Mouse (Mus musculus) liver, embryonic 12.5 days (tissue): ENCODE data around the gene Tpm1. TPM values are rescaled to one million over a fixed set of nuclear protein-coding genes. Genes with fewer than 3 reads are reported as not detected.

Source experiments
- ATAC-seq: fragments of 200-750 bp; cut with Nextera tagmentation; 2 replicates; pipeline ENCODE4 v1.8.0; 2017; ENCODE audit warnings: moderate number of reproducible peaks, mild to moderate bottlenecking, moderate library complexity
- H3K27ac ChIP-seq: fragments of 300-500 bp; sonication (generic); 2 replicates; pipeline ENCODE4 v1.5.1; 2016; ENCODE audit warnings: mild to moderate bottlenecking
- H3K27me3 ChIP-seq: fragments of 300-500 bp; sonication (generic); replicated peaks from 2 replicates; pipeline ENCODE4 v1.6.1; 2016; ENCODE audit warnings: mild to moderate bottlenecking, moderate library complexity
- H3K36me3 ChIP-seq: fragments of 300-500 bp; sonication (generic); 2 replicates; pipeline ENCODE4 v1.6.1; 2016; ENCODE audit warnings: mild to moderate bottlenecking, moderate library complexity
- H3K4me1 ChIP-seq: fragments of 300-500 bp; sonication (generic); 2 replicates; pipeline ENCODE4 v1.6.1; 2016
- H3K4me2 ChIP-seq: fragments of 300-500 bp; sonication (generic); 2 replicates; pipeline ENCODE4 v1.6.1; 2016; ENCODE audit warnings: mild to moderate bottlenecking, moderate library complexity
- H3K4me3 ChIP-seq: fragments of 300-500 bp; sonication (generic); 2 replicates; pipeline ENCODE4 v1.5.1; 2016; ENCODE audit warnings: mild to moderate bottlenecking, moderate library complexity
- H3K9ac ChIP-seq: fragments of 300-500 bp; sonication (generic); 2 replicates; pipeline ENCODE4 v1.6.1; 2016; ENCODE audit warnings: mild to moderate bottlenecking, moderate library complexity
- H3K9me3 ChIP-seq: fragments of 300-500 bp; sonication (generic); replicated peaks from 2 replicates; pipeline ENCODE4 v1.6.1; 2016; ENCODE audit warnings: mild to moderate bottlenecking, moderate library complexity
- WGBS: fragments of 180-500 bp; shearing (Covaris S2); methylation state at CpG from one replicate; pipeline ENCODE4 v1.1.7; 2016; ENCODE audit not compliant: insufficient replicate concordance; 5-methylcytosine and 5-hydroxymethylcytosine counted together
- polyA plus RNA-seq: library from polyadenylated mRNA; unstranded; fragments of >200 nt; fragmentation: Nextera tagmentation; extraction: Ambion mirVana; gene quantifications from 2 replicates; pipeline ENCODE4 v1.2.1, GENCODE M21; 2016

Tpm1 gene
- polyA plus RNA-seq, 1 experiment from 2014 or later: 214 TPM

DNA sequence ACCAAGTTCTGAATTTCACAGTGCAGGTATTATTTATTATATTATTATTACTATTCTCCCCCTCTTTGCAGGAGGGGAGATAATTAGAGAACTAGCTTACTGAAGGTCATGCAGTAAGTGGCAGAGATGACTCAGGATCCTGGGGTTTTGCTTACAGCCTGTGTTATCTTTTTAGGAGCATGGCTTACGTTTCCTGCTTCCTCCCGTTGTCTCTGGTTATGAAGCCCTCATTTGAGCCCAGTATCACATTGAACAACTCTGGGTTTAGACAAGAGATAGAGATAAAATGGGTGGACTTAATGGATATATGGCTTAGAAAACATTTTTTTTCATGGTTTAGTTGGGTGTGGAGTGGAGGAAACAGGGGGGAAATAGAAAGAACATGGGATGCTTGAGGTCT, 35.7 kb downstream of the Tpm1 start:
- H3K9ac ChIP-seq: peak overlapping the region; percentile 23
- 7% methylated on average over 2 of the region's 2 CpGs for WGBS
- H3K27ac ChIP-seq: peak overlapping the region; percentile 69
- no peaks in the 10 kb centered on the region for H3K36me3 ChIP-seq
- ATAC-seq: peak; percentile 83
- no peaks in the 10 kb centered on the region for H3K27me3 ChIP-seq
- peak overlapping the region; percentile 37 for H3K4me2 ChIP-seq
- peaks cover 57% of the 10 kb centered on the region for H3K4me1 ChIP-seq
- H3K4me3 ChIP-seq: no peak overlapping the region
- no peaks in the 10 kb centered on the region for H3K9me3 ChIP-seq

DNA sequence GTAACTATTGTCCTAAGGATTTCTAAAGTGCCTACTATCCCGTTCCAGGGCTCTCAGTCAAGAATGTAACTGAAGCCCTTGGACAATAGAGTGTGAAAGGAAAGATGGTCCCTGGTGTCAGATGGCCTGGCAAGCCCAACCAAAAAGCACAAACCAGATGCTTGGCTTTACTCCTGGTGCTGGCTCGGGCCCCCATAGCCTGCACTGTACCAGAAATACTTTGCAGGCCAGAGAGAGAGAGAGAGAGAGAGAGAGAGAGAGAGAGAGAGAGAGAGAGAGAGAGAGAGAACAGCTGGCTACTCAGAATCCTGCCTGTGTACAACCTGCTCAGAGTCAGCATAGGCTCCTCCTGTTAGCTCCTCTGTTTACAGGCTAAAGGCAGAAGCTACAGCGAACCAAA, 36.7 kb downstream of the Tpm1 start:
- Histone ChIP-seq H3K4me1 (peaks cover 57% of the 10 kb centered on the region), H3K27me3 (no peaks in the 10 kb centered on the region; the same call in 1 of the 2 replicates), H3K4me3 (no peak overlapping the region), H3K36me3 (no peaks in the 10 kb centered on the region), H3K27ac (peak overlapping the region; percentile 69), H3K9me3 (no peaks in the 10 kb centered on the region), H3K4me2 (no peak overlapping the region), H3K9ac (0 out of 2 replicates have a peak overlapping the region, but pooled peaks have one; percentile 23)
- 57% methylated on average over 3 of the region's 3 CpGs for WGBS
- ATAC-seq: no peak

DNA sequence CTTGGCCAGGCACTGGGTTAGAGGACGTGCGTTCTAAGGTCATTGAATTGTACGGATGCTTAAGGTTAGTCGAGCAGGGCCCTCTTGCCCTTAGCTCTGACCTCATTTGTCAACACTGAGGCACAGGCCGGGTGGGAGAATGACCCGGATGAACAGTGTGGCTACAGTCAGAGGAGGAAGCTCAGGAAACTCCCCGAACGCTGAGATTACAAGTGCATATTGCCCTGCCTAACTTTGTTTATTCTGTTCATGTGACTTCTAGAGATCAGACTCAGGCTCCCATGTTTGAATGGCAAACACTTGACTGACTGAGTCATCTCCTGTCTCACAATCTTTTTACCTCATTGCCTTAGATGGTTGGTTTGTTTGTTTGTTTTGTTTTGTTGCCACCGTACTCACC, 37.7 kb downstream of the Tpm1 start:
- Histone ChIP-seq H3K4me2 (no peak overlapping the region), H3K36me3 (no peaks in the 10 kb centered on the region), H3K4me3 (no peak overlapping the region), H3K4me1 (peaks cover 53% of the 10 kb centered on the region), H3K9me3 (no peaks in the 10 kb centered on the region), H3K27ac (peak overlapping the region; percentile 69; the same call in 1 of the 2 replicates), H3K27me3 (no peaks in the 10 kb centered on the region; the same call in 1 of the 2 replicates), H3K9ac (no peak overlapping the region)
- 57% methylated on average over 9 of the region's 9 CpGs for WGBS
- ATAC-seq: no peak

DNA sequence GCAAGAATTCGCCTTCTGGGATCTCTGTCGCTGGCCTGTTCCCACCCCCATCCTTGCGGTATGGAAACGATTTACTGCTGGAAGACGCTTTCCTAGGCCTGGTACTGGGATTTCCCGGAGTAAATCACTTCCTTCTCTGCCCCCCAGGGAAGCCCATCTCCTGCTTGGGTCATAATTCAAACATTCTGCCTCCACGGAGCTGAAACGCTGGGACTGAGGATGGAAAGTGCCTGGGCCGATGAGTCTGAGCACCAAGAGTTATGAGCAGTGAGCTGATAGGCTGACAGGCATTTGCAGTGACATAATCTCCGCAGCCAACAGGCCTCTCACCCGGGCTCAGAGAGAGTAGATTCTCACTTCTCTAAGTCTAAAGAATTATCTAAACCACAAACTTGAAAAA, 40.4 kb downstream of the Tpm1 start:
- ATAC-seq: no peak
- H3K9ac ChIP-seq: no peak overlapping the region
- H3K27ac ChIP-seq: no peak overlapping the region
- H3K4me1 ChIP-seq: peaks cover 43% of the 10 kb centered on the region
- no peak overlapping the region for H3K4me2 ChIP-seq
- no peaks in the 10 kb centered on the region; the same call in 1 of the 2 replicates for H3K27me3 ChIP-seq
- WGBS: 50% methylated on average over 11 of the region's 11 CpGs
- no peak overlapping the region for H3K4me3 ChIP-seq
- no peaks in the 10 kb centered on the region for H3K9me3 ChIP-seq
- H3K36me3 ChIP-seq: no peaks in the 10 kb centered on the region

DNA sequence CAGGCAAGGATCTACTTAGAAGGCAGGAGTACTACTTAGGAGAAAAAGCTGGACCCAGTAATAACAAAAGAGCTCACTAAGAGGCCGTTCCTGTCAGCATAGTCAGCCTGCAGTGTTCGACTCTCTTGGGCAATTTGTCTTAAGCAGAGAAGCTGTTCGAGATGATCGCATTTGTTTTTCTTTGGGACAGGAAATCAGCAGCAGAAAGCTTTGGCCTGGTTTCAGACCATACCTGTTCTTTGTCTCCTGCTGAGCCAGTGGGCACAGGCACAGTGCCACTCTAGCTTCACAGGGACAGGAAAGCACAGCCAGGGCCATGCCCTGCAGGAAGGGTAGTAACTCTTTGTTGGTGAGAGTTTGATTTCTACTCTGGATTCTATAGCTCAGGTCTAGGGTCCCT, 42.8 kb downstream of the Tpm1 start:
- Histone ChIP-seq H3K9me3 (no peaks in the 10 kb centered on the region), H3K36me3 (no peaks in the 10 kb centered on the region), H3K4me2 (no peak overlapping the region), H3K27me3 (no peaks in the 10 kb centered on the region; the same call in 1 of the 2 replicates), H3K4me3 (no peak overlapping the region), H3K27ac (no peak overlapping the region), H3K9ac (no peak overlapping the region), H3K4me1 (peaks cover 24% of the 10 kb centered on the region)
- 70% methylated on average over 4 of the region's 4 CpGs for WGBS
- no peak for ATAC-seq

DNA sequence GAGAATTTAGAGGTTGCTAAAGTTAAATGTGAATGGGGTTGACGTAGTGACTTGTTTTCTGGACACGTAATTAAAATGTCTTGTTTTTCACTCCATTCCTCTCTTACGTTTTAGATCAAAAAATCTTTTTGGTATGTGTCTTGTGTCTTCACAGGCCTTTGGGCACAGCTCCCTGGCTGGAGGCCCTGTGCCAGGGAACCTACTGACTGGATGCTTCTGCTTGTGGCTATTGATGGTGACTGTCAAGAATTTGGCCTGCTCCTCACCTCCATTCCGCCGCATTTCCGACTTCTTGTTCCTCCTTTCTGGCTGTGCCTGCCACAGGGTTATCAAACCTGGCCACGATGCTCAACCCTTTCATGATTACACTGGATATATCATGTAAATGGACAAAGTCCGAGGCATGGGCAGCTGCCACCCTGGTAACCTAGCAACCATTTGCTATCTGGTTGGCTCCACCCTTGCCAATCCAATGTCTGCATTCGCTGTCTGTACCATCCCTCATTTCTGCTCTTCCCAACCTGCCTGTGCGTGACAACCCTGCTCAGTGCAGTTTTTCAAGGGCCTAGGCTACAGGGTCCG, 44.0 kb downstream of the Tpm1 start:
- Histone ChIP-seq H3K9me3 (no peaks in the 10 kb centered on the region), H3K4me2 (no peak overlapping the region), H3K27me3 (no peaks in the 10 kb centered on the region; the same call in 1 of the 2 replicates), H3K9ac (no peak overlapping the region), H3K4me3 (no peak overlapping the region), H3K36me3 (no peaks in the 10 kb centered on the region), H3K27ac (no peak overlapping the region; the same call in 1 of the 2 replicates), H3K4me1 (peaks cover 23% of the 10 kb centered on the region)
- no peak for ATAC-seq
- WGBS: 66% methylated on average over 11 of the region's 11 CpGs

DNA sequence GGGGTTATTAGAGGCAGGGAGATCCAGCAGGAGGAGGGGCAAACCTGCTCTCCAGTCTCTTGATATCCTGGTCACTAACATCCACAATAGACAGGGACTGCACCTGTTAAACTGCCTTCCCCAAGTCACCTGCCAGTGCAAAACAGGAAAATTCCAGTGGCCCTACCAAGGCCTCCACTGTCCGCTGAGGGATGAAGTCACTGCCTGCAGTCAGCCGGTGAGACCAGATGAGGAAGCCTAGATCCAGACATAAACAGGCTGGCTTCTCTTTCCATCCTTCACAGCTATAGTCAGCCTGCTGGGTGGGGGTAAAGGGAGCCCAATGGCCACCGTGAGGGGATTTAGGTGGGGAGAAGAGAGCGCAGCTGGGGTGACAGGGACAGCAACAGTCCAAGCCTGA, 45.5 kb downstream of the Tpm1 start:
- Histone ChIP-seq H3K36me3 (no peaks in the 10 kb centered on the region), H3K9ac (no peak overlapping the region), H3K9me3 (no peaks in the 10 kb centered on the region), H3K4me2 (no peak overlapping the region), H3K27me3 (no peaks in the 10 kb centered on the region; the same call in 1 of the 2 replicates), H3K27ac (no peak overlapping the region), H3K4me1 (peaks cover 23% of the 10 kb centered on the region), H3K4me3 (no peak overlapping the region)
- 67% methylated on average over 4 of the region's 4 CpGs for WGBS
- no peak for ATAC-seq

DNA sequence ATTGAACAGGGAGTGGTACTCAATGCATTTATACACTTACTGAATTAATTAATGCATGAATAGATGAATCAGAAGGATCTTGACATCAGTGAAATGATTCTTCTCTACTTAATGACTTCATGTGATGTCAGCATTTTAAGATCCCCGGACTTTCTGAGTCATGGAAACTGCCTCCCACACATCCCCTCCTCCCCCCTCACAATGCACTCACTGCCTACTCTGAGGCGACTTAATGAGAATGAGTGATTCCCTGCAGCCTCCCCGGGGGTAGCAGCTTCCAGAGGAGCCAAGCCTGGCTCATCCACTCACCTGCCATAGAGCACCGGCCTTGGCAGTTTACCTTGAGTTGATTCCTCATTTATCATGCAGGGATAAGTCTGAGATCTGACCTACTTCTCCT, 46.0 kb downstream of the Tpm1 start:
- Histone ChIP-seq H3K4me1 (peaks cover 23% of the 10 kb centered on the region), H3K27ac (no peak overlapping the region), H3K36me3 (no peaks in the 10 kb centered on the region), H3K4me2 (no peak overlapping the region), H3K4me3 (no peak overlapping the region), H3K27me3 (no peaks in the 10 kb centered on the region; the same call in 1 of the 2 replicates), H3K9me3 (no peaks in the 10 kb centered on the region), H3K9ac (no peak overlapping the region)
- WGBS: 48% methylated on average over 4 of the region's 4 CpGs
- ATAC-seq: no peak

DNA sequence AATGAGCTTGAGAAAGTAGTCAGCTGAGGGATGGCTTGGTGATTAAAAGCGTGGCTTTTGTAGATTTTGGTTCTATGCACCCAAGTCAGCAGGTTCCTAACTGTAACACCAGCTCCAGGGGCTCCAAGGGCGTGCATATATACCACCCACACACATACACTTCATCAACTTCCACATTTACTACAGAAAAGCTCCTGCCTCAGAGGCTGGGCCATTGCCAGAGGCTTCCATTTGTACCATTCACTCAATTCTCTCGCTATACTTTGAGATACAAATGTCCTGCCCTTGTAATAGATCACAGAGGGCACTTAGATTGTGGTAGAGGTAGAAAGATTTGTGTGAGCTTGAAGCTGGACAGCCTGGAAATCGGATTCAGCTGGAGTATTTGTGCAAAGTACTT, 47.7 kb downstream of the Tpm1 start:
- Histone ChIP-seq H3K27ac (no peak overlapping the region), H3K9ac (no peak overlapping the region), H3K27me3 (no peaks in the 10 kb centered on the region), H3K4me2 (no peak overlapping the region), H3K9me3 (no peaks in the 10 kb centered on the region), H3K4me3 (no peak overlapping the region), H3K36me3 (no peaks in the 10 kb centered on the region), H3K4me1 (peaks cover 23% of the 10 kb centered on the region)
- peak; percentile 35; the same call in 1 of the 2 replicates for ATAC-seq
- 67% methylated on average over 4 of the region's 4 CpGs for WGBS

DNA sequence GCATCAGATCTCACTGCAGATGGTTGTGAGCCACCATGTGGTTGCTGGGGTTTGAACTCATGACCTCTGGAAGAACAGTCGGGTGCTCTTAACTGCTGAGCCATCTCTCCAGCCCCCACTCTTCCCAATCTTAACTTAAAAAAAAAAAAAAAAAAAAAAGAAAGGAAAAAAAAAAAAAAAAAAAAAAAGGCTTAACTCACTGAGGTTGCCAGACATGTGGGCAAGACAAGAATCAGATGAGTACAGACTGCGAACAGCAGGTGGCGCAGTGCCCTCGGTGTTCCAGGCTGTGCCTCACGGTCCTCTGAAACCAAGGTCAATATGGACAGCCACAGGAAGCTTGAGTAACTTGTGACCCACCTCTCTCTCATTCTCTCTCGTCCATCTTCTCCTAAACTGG, 48.2 kb downstream of the Tpm1 start:
- no peak overlapping the region for H3K9ac ChIP-seq
- ATAC-seq: peak; percentile 78
- no peaks in the 10 kb centered on the region for H3K27me3 ChIP-seq
- no peaks in the 10 kb centered on the region for H3K9me3 ChIP-seq
- H3K4me1 ChIP-seq: peaks cover 18% of the 10 kb centered on the region
- WGBS: under 1% methylated on average over 6 of the region's 6 CpGs
- no peak overlapping the region for H3K4me3 ChIP-seq
- no peaks in the 10 kb centered on the region for H3K36me3 ChIP-seq
- H3K27ac ChIP-seq: no peak overlapping the region
- H3K4me2 ChIP-seq: no peak overlapping the region

DNA sequence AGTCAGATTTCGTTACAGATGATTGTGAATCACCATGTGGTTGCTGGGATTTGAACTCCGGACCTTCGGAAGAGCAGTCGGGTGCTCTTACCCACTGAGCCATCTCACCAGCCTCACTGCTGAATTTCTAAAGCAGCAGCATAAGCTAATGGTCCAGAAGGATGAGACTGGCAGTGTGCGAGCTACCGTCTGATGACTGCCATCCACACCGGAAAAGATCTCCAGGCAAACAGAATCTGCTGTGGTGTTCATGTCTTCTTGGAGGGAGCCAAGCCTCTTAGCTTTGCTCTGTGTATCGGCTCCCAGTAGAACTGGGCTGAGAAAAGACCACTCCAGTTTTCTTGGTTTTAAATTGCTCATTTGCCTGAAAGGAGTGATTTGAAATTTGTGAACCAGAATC, 49.5 kb downstream of the Tpm1 start:
- no peak overlapping the region for H3K27ac ChIP-seq
- WGBS: 88% methylated on average over 8 of the region's 8 CpGs
- H3K4me1 ChIP-seq: peaks cover 5% of the 10 kb centered on the region
- no peaks in the 10 kb centered on the region for H3K9me3 ChIP-seq
- H3K4me2 ChIP-seq: no peak overlapping the region
- ATAC-seq: no peak
- H3K36me3 ChIP-seq: no peaks in the 10 kb centered on the region
- H3K4me3 ChIP-seq: no peak overlapping the region
- no peaks in the 10 kb centered on the region for H3K27me3 ChIP-seq
- H3K9ac ChIP-seq: no peak overlapping the region

DNA sequence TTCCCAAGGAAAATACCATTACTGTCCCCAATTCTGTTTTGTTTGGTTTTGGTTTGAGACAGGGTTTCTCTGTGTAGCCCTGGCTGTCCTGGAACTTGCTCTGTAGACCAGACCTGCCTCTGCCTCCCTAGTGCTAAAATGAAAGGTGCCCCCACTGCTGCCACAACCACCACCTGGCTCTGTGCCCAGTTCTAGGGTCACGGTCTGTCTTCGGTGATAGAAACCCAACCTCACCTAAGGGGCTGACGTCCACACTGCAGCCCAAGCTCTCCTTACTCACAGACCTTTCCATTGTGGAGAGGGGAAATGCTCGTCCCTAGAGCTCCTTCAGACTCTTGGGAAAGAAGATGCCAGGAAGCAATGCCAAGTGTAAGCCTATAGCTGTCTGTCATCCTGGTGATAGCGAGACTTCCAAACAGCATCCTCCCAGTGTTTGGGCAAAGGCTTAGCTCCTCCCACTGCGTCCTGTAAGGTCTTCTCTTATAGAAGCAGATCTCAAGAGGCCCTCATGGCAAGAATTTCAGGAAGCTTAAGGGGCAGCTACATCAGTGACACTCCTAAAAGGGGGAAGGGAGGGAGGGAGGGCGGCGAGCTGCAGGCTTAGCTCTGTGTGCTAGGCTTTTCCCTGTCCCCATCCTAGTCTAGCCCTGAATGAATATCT, 57.3 kb downstream of the Tpm1 start:
- H3K27me3 ChIP-seq: no peaks in the 10 kb centered on the region
- H3K9me3 ChIP-seq: peaks cover 5% of the 10 kb centered on the region; the same call in 1 of the 2 replicates
- H3K36me3 ChIP-seq: peaks cover 6% of the 10 kb centered on the region; the same call in 1 of the 2 replicates
- no peak overlapping the region for H3K9ac ChIP-seq
- H3K4me3 ChIP-seq: no peak overlapping the region
- H3K4me2 ChIP-seq: peak overlapping the region; percentile 25
- H3K27ac ChIP-seq: peak overlapping the region; percentile 74
- WGBS: 62% methylated on average over 8 of the region's 8 CpGs
- no peak for ATAC-seq
- peaks cover 63% of the 10 kb centered on the region for H3K4me1 ChIP-seq
